Mouse (Mus musculus): ENCODE results near the gene Pla2g16.

DNA sequence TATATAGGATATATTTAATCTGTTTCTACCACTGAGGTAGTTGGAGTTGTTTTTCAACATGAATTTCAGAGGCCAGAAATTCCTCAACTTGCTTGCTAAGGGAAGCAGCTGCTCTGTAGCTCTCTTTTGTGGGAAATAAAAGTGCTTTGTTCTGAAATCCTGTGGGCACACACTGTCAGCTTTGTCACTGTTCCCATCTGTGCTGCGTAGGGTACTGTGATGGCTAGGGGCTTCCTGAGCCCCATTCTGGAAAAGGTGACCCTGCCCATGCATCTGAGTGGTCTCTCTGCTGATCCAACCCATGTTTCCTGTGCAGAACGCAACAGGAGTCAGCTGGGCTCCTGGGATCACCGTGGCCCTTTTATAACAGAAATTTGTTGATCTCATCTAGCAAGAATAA lies 9.6 kb downstream of the Pla2g16 start:
- TF ChIP-seq CTCF (conservative IDR thresholded peaks at IDR 0.05; ENCODE audit: insufficient read depth, insufficient read length, low read depth, low read length) (no peak), POLR2A (IDR thresholded peaks at IDR 0.05; ENCODE audit: low read depth, low read length) (no peak)

Data from kidney, adult 2 months (tissue).